Mouse (Mus musculus) cerebellum, adult 11 months (tissue): ENCODE data around the gene Ablim2.

Experiments
- DNase-seq: peaks from one replicate; pipeline ENCODE4 v3.0.0; 2022

Ablim2 gene

GRCm38 (mm10) chr5:35740716-35741115 is 17.0 kb upstream of the Ablim2 start:
- DNase-seq: no peak

GRCm38 (mm10) chr5:35741225-35741820 is 16.4 kb upstream of the Ablim2 start:
- DNase-seq: no peak

GRCm38 (mm10) chr5:35743238-35743951 is 14.3 kb upstream of the Ablim2 start:
- no peak for DNase-seq

GRCm38 (mm10) chr5:35743990-35744722 is 13.5 kb upstream of the Ablim2 start:
- no peak for DNase-seq

GRCm38 (mm10) chr5:35745406-35745805 is 12.3 kb upstream of the Ablim2 start:
- no peak for DNase-seq

DNA sequence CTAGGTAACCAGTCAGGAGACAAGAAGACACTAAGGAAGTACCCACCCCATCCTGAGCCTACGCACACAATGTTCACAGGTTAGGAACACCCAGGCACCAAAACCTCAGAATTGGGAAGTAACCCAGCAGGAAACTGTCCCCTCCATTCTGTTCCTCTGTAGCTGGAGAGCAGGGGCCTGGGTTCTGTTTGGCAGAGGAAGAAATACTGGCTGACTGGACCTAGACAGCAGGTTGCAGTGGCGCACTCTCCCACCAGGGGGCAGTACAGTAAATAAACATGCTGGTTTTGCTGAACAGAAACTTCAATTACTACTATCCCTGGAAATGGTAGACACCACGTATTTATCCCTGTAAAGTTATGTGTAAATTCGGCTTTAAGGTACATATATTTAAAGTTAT is 10.8 kb upstream of the Ablim2 start:
- peak; percentile 62 for DNase-seq

DNA sequence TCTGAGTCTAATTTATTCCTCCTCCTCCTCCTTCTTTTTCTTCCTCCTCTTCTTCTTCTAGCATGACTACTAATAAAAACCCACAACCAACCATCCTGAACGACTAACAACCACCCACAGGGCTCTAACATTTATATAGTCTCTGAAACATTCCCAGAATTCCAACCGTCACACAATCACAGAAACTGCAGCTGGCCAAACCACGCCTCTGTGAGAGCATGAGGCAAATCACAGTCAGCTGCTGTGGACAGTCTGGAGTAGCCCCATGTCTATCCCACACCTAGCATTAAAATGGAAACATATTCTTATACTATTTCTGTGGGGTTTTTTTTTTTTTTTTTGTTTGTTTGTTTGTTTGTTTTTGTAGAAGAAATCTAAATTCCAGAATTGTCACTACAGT is 8.3 kb upstream of the Ablim2 start:
- DNase-seq: no peak

GRCm38 (mm10) chr5:35750026-35750425 is 7.7 kb upstream of the Ablim2 start:
- DNase-seq: no peak

GRCm38 (mm10) chr5:35751016-35751415 is 6.7 kb upstream of the Ablim2 start:
- DNase-seq: no peak

- DNase-seq: peak; percentile 62
Observed at GRCm38 (mm10) chr5:35755131-35755733, 2.4 kb upstream of the Ablim2 start.

DNA sequence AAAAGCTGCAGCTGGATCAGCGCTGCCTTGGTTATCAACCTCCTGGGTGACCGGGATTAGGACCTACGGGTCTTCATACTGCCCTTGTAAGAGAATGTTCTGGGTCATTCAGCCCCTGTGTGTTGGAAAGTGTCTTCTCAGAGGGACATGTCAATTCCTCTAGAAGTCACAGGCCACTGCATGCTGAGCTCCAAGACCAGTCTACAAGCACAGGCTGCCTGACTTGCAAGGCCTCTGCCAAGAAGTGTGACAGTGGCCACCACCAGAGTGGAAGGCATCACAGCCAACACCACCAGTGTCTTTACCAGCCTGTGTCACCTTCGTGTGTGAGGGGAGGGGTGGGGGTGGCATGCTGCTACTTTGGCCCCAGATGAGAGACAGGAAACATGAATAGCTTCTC is 1.7 kb upstream of the Ablim2 start:
- DNase-seq: peak; percentile 18

DNA sequence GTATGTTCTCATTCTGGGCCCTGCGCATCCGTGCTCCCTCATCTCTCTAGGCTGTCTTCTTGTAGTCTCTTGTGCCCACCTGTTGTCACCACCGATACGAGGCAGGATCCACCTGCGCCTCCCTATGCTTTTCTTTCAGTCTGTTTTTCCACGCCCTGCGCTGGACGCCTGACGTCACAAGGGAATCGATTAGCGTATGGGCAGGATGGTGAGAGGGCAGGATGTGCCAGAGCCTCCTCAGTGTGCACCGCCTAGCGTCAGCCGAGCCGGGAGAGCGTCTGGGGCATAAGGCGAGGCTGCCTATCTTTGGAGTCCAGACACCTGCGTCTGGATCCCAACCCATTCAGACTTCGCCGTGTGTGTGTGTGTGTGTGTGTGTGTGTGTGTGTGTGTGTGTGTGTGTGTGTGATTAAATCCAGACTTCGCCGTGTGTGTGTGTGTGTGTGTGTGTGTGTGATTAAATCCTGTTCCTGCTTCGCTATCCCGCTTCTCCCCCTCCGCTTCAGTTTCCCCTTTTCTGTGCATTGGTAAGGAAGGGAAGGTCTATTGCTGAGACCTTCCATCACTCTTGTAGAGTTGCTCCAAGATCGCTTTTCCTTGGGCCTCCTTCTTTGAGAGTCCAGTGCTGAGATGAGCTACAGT is 562 bp upstream of the Ablim2 start:
- peak; percentile 75 for DNase-seq

DNA sequence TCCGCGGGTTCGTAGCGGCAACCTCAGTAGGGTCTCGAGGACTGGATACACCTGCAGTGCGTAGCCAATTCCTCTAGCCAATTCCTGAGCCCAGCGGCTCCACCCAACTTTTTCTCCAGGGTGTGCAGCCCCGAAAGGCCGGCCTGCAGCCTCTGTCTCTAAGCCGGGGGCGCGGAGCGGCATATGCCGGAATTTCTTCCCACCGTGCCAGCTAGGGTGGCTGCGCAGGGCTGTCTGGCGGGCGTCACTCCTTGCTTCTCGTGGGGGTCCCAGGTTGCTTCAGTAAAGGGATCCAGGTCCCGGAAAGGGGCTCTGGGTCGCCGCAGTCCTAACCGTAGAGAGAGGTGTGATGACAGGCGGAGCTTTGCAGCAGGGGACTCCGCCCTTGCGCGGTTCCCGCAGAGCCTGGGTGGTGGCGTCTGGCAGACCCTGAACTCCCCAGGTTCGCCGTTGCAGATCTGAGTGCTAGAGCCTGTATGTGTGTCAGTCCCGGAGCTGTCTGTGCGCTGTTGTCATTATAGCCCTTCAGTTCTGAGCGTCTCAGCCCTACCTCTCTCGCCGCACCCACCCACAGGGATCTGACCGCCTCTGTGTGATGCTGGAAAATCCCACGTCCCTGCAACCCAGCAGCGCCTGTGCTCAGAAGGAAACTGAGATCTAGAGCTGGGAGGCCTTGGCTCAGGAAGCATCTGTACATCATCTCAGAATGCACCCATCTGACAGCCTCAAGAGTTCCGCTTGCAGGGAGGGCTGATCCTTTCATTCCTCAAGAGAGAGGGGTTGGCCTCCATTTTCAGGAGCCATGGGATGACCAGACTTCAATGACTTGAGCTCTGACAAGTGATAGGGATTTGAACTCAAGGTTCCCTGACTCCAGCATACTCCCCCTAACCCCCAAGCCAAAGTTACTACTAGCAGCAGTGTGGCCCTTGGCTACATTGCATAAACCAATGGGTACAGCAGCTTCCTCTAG is 687 bp downstream of the Ablim2 start:
- peak; percentile 64 for DNase-seq

DNA sequence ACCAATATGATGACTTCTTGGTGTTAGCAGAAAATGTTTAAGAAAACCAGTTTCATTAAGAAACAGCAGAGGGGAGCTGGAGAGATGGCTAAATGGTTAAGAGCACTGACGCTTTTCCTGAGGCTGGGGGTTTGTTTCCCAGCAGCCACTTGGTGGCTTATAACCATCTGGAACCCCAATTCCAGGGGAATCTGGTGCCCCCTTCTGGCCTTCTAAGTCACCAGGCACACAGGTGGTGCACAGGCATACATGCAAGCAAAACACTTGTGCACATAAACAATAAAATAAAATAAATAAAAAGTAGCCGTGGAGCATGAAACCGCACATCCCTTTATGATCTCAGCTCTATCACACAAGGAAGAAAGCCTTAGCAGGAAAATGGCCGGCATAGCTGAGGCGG is 3.6 kb downstream of the Ablim2 start:
- no peak for DNase-seq

DNA sequence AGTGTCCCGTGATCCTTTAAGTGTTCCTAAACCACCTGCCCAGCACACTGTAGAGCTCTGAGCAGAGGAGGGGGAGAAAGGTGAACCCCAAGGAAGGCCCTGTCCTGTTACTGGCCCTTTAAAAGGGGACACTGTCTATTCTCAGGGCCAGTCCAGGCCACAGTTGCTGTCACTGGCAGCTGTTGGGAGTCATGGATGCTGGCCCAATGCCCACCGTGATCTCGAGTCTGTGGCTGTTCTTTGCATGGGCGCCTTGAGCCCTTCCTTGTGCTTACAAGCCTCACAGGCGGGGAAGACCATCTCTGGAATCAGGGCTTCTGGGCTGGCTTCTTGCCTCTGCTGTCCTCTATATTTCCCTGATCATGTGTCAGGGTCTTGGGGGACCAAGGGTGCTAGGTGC is 4.7 kb downstream of the Ablim2 start:
- DNase-seq: peak; percentile 26

GRCm38 (mm10) chr5:35762850-35763249 is 5.2 kb downstream of the Ablim2 start:
- no peak for DNase-seq

- no peak for DNase-seq
Observed at GRCm38 (mm10) chr5:35765909-35766308, 8.2 kb downstream of the Ablim2 start.

DNA sequence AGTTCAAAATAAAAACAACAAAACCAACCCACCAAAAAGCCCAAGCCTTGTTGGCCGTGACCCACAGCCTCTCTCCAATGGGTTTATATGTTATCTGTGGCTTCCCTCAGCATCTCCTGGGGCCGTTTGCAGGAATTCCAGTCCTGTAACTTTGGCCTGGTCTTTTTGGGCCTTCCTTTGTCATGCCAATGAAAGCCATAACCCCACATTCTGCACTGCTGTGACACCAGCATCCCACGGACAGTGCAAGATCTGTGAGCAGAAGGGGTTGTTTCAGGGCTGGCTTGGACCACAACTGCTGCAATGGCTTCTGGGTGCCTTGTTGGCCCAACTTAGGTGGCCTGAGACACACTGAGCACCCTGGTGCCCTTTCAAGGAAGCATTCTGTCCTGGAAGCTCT is 10.8 kb downstream of the Ablim2 start:
- DNase-seq: no peak

GRCm38 (mm10) chr5:35768997-35769396 is 11.3 kb downstream of the Ablim2 start:
- DNase-seq: no peak

GRCm38 (mm10) chr5:35770246-35770645 is 12.6 kb downstream of the Ablim2 start:
- no peak for DNase-seq

GRCm38 (mm10) chr5:35770891-35771663 is 13.4 kb downstream of the Ablim2 start:
- DNase-seq: no peak
